Mouse (Mus musculus): Measurements from ENCODE around the gene Ak4. TPM values are rescaled to one million over a fixed set of nuclear protein-coding genes. Genes with fewer than 3 reads are reported as not detected.
"Not testable (repeated sequence)": the region's sequence is repeated elsewhere in the genome, so short reads cannot be mapped to it uniquely, and the experiment has no call there.

Gene Ak4
- total RNA-seq, 1 experiment from 2014 or later = 0.19 TPM

DNA sequence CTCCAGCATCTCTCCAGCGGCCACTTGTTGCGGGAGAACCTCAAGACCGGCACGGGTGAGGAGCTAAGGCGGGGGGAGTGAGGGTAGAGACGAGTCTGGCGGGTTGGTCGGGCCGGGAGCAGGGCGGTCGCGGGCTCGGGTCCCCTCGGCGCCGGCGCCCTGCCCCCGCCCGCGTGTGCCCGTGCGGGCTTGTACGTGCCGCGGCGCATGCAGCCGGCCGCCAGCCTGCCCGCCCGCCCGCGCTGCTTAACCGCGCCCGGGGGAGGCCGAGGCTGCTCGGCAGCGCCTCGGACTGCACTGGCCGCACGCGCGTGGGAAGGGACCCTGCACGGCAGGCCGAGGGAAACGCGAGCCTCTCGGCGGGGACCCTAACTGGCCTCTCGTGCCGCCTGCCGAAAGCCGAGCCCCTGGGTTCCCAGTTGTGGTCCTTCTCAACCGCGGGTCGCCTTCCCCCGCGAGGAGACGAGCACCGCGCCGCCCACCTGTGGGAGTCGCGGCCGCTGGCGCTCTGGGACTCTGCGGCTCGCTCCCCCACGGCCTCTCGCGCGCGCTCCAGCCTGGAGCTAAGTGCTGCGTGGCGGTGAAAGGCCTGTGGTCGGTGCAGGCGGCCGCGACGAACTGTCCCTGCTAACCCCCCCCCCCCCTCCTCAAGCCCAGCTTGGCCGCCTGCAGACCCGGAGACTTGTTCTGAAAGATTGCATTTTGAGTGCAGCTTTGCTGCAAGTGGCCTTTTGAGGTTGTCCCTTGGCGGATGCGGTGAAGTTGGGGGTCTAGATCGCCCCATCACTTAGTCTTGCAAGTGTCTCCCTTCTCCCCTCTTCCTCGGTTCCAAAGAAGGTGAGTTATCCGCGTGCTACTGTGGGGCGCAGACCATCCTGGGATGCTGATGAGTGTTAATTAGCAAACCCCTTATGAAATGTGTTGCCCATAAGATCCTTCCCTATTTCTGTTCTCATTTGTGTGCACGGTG is 1.1 kb downstream of the Ak4 start:
- ATAC-seq (replicated peaks; ENCODE audit: insufficient number of reproducible peaks, low FRiP score, low TSS enrichment, poor library complexity, severe bottlenecking) = no peak

DNA sequence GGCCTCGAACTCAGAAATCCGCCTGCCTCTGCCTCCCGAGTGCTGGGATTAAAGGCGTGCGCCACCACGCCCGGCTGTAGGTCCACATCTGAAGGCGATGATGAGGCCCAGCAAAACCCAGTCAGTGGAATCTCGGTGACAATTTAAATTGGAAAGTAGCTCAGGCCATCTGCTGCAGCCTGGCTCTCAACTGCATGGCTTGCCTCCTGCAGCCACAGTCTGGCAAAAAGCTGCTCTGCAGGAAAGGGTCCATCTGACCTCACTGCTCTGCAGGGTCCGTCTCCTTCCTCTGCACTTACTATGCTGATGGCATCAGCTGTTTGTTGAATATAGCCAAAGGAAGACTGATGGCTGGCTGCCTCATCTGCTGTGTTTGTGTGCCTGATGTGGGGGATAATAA is 3.9 kb downstream of the Ak4 start:
- ATAC-seq (replicated peaks; ENCODE audit: insufficient number of reproducible peaks, low FRiP score, low TSS enrichment, poor library complexity, severe bottlenecking) = no peak

DNA sequence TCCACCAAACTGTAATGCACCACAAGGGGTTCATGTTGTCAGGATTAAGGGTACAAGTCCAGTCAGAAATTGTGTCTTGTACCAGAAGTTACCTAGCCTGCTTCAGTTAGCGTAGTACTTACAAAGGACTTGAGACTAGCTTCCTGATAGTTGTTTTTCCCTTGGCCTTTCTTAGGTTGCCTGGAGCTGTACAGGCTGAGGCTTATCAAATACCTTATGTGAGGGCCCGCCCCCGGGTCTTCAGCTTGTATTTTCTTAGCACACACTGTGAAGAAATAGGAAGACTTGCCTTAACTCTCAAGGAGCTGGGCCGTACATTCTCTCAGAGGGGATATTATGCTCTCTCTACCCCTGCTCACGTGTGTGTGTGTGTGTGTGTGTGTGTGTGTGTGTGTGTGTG is 4.5 kb downstream of the Ak4 start:
- no peak for ATAC-seq (replicated peaks; ENCODE audit: insufficient number of reproducible peaks, low FRiP score, low TSS enrichment, poor library complexity, severe bottlenecking)

DNA sequence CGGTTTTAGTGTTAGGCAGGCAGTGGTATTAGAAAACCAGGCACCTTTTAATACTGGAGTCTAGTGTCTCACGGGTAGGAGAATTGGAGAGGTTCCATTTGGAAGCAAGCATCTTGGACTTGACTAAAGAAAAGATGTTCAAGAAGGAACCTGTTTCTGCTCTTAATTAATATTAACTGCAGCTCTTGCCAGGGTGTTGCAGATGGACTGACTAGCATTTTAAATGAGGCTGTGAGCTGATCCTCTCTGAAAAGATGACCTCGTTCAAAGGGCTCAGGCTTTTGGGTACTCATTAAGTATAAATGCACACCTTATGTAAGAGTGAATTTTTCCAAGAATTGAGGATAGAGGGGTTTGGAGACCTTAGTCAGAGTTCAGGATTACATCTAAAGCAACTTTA is 5.4 kb downstream of the Ak4 start:
- ATAC-seq (replicated peaks; ENCODE audit: insufficient number of reproducible peaks, low FRiP score, low TSS enrichment, poor library complexity, severe bottlenecking) = no peak

DNA sequence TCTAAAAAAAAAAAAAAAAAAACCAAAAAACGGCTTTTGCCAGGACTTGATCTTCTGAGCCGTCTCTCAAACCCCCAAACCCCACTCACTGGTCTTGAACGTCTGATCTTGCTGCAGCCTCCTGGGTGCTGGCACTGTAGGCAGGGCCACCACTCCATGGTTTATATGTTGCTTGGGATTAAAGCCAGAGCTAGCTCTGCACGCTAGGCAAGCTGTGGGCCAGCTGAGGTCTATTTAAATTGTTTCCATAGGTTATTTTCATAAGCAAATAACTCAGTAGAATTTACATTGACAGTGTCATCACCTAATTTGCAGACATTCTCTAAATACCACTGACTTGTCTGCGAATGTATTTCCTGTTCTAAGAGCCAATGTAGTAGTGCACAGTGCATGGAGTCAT is 6.0 kb downstream of the Ak4 start:
- ATAC-seq (replicated peaks; ENCODE audit: insufficient number of reproducible peaks, low FRiP score, low TSS enrichment, poor library complexity, severe bottlenecking) = no peak

DNA sequence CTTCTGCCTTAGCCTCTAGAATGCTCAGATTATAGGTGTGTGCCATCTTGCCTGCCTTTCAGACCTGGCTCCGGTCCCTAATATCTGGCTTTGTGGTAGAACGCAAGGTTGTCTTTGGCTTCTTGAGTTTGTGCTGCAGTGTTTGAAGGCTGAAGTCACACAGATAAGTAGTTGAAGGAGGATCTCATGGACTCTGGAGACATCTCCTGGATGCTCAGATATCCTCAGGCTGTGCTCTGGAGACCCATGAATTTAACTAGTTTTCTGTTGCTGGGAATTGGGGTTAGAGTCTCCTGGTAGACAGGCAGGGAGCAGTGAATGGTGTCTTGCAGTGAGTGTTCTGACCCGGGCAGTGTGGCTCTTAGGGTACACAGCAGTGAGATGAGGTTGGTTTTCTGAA is 6.6 kb downstream of the Ak4 start:
- no peak for ATAC-seq (replicated peaks; ENCODE audit: insufficient number of reproducible peaks, low FRiP score, low TSS enrichment, poor library complexity, severe bottlenecking)

DNA sequence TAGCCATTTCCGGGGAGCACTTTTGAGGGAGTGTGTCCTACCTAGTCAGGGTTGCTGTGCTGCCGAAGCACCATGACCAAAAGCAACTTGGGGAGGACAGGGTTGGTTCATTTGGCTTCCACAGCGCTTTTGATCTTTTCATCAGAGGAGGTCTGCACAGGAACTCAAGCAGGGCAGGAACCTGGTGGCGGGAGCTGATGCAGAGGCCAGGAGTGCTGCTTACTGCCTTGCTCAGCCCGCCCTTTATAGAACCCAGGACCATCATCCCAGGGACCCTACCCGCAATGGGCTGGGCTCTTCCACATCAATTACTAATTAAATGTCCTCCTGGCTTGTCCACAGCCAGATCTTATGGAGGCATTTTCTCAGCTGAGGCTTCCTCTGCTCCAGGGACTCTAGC is 7.5 kb downstream of the Ak4 start:
- no peak for ATAC-seq (replicated peaks; ENCODE audit: insufficient number of reproducible peaks, low FRiP score, low TSS enrichment, poor library complexity, severe bottlenecking)

DNA sequence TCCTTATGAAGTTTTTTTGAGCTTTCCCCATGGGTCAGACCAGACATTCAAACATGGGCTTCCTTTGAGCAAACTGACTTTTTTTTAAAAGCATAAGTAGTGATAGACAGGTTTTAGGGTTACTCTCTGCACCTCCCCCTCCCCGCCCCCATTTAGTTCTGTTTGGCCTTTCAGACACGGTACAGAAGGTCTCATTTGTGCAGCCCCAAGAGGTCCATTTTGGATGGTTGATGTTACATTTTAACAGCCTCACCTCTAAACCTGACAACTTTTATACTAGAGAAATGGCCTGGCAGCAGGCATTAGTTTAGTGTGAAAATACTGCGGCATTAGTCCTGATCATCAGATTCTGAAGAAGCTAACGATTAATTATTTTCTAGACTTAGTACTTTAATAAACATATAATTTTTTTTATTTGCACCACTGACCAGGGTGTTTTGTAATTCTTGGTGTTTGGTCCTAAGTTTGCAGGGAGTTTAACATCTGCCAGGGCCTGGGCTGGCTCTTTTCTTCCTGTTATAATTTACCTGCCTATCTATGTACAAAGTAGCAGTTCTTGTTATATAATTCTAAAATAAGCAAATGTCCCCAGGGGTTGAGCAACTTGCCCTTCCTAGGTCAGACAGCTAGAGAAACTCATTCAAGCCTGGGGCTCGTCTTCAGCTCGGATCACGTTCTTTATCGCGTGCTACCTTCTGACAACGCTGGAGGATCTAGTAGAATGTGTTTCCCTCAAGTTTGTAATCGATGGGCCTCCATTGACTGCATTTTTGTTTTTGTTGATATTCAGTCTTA is 9.0 kb downstream of the Ak4 start:
- ATAC-seq (replicated peaks; ENCODE audit: insufficient number of reproducible peaks, low FRiP score, low TSS enrichment, poor library complexity, severe bottlenecking) = no peak

DNA sequence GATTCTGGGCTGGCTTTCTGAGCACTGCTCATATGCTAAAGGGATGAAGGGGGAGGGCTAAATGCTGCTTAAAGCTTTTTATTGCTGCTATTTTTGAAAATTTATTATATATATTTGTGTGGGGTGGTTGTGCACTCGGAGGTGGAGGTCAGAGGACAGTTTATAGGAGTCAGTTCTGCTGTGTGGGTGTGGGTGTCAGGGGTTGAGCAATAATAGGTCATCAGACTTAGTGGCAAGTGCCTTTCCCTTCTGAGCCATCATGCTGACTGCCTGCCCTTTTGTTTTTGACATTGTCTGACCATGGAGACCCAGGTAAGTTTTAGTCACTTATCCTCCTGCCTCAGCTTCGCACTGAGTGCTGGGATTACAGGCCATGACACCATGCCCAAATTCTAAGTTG is 10.0 kb downstream of the Ak4 start:
- ATAC-seq (replicated peaks; ENCODE audit: insufficient number of reproducible peaks, low FRiP score, low TSS enrichment, poor library complexity, severe bottlenecking) = no peak

DNA sequence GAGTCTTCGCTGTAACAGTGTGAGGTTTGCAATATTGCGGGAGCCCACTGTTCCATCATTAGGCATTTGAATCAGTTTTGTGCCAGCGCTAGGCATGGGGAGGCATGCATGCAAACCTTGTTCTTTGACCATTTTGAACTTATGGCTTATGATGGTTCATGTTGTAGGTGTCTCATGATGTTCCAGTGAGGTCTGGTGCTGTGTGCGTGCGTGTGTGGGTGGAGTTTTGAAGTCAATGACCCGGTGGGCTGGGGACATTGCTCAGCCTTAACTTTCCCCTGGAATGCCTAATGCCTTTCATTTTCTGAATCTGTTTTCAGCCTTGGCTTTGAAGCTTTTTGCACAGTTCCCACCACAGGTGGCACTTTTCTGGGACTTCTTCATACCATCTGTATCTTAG is 10.9 kb downstream of the Ak4 start:
- ATAC-seq (replicated peaks; ENCODE audit: insufficient number of reproducible peaks, low FRiP score, low TSS enrichment, poor library complexity, severe bottlenecking) = no peak

DNA sequence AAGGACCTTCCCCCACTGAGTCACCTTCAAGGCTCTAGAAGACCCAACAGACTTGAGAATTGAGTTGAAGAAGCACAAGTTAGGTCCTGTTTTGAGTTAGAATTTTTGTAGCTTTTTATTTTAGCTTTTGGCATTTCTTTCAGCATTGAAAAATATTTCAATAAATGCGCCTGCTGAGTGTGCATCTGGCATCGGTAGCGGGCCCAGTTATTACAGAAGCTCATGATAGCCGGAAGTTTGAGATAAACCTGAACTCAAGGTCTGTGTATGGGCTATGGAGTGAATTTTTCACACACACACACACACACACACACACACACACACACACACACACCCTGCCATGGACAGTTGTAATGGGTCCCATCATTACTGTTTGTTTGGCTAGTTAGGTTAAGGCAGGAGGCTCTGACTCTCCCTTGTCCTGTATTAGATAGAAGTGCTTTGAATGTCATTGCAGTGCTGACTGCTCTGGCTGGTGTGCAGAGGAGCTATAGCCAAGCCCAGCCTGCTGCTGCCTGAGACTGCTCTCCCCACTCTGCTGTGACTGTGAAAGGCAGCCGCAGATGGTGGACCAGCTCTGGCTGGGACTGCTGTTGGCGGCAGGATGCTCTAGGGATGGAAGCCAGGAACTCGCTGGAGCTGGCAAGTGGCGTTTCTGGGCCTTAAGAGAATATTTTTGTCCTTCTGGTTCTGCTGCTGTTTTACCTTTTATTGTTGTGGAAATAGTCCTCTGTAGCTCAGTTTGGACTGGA is 17.9 kb downstream of the Ak4 start:
- no peak for ATAC-seq (replicated peaks; ENCODE audit: insufficient number of reproducible peaks, low FRiP score, low TSS enrichment, poor library complexity, severe bottlenecking)

DNA sequence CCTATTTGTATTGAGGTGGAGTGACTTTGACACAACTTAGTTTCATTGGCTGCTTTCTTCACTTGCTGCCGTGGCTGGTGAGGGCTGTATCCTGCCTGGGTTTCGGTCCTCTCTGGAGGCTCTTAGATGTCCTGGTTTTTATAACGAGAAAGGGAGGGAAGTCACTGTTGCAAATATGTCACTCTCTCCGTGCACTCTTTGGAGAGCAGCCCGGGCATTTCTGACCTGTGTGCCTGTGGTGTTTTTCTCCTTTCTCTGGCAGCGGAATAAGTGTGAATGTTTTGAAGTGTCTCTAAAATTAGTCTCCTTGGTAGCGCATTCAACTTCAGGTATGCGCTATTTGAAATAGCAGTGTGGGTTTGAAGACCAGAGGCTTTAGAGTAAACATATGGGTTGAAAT is 19.2 kb downstream of the Ak4 start:
- ATAC-seq (replicated peaks; ENCODE audit: insufficient number of reproducible peaks, low FRiP score, low TSS enrichment, poor library complexity, severe bottlenecking) = no peak

DNA sequence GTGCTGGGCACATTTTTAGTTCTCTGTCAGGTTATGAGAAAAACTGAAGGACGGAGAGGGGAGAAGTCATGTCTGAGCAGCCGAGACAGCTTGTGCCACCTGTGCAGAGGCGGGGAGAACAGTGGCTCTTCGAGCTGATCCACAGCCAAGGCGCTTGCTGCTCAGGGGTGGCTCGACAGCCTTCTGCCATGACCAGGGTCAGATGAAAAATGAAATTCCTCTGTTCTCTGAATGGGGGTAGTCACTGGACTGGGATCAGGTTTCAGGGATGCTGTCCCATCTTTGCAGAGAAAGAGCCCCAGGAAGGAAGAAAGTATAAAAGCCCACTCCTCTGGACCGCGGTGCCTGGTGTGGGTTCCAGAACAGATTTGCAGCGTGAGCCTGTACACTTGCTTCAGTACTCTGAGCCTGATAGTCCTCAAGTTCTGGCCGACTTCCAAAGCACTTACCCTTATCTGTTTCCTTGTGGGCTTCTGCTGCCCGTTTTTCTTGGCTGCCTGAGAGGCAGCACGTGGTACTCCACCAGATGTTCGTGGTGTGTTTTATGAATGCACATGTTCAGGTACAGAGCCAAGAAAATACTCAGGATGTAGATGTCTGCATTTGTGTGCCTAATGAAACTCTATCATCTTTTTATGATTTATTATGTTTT is 20.8 kb downstream of the Ak4 start:
- ATAC-seq (replicated peaks; ENCODE audit: insufficient number of reproducible peaks, low FRiP score, low TSS enrichment, poor library complexity, severe bottlenecking) = no peak

DNA sequence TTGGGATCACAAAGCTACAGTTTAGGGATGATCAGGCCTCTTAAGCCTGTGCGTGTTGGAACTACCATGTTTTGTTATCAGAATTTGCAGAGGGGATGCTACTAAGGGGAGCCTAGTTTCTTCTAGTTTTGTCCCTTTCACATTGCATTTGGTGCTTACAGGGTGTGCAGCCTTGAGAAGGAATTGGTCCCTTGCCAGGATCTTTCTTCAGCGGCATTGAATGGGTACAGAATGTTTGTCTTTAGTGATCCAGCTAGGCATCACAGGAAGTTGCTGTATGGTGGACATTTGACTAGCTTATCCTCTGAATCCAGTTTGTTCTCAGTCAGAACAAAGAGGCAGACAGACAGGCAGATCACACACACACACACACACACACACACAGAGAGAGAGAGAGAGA is 23.7 kb downstream of the Ak4 start:
- no peak for ATAC-seq (replicated peaks; ENCODE audit: insufficient number of reproducible peaks, low FRiP score, low TSS enrichment, poor library complexity, severe bottlenecking)

DNA sequence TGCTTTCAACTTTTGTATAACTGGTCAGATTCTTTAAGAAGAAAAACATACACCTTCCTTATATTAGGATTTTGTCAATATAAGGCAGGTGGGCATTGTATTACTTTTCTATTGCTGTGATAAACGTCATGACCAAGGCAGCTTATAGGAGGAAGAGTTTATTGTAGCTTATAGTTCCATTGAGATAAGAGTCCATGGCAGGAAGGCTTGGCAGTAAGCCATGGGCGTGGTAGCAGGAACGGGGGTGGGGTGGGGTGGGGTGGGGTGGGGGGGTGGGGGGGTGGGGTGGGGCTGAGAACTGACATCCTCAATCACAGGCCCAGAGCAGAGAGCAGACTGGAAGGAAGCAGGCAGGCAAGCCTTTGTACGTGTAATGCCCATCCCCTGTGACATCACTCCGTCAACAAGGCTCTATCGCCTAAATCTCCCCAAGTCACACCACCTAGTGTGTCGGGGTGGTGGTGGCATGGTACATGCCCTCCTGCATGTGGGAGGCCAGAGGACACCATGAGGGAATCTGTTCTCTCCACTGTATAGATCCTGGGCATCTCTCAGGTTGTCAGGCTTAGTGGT is 24.4 kb downstream of the Ak4 start:
- ATAC-seq (replicated peaks; ENCODE audit: insufficient number of reproducible peaks, low FRiP score, low TSS enrichment, poor library complexity, severe bottlenecking) = no peak

DNA sequence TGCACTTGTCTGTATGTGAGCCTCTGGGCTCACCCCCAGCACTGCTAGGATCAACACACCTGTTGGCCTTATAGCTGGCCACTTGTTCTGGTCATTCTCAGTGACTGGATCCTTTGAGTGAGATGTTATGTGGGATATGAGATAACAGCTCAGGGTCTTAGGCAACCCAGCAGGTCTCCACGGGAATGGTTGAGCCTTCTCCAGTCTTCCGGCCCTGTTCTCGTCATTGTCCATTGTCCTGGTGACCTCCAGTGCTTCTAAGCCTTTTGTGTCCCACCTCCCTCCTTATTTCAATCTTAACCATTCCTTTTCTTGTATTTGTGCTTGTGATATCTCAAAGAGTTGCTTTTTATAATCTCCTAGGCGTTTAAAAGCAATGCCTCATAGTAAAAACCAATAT is 26.6 kb downstream of the Ak4 start:
- ATAC-seq (replicated peaks; ENCODE audit: insufficient number of reproducible peaks, low FRiP score, low TSS enrichment, poor library complexity, severe bottlenecking) = no peak

DNA sequence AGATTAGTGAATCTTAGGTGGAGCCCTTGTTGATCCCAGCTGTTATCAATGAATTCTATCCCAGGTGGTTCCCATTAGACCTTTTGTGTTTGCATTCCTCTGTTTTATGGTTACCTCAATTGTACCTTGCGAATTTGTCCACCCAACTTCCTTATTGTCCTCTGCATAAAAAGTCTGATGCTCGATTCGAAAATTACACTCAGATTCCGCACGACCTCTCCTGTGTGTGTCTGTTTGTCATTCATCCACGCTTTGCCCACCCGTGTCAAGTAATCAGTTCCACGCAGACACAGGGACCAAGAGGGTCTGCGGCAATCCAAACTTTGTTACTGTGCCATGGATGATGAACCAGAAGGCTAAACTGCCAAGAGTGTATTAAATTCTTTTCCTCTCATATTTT is 27.5 kb downstream of the Ak4 start:
- ATAC-seq (replicated peaks; ENCODE audit: insufficient number of reproducible peaks, low FRiP score, low TSS enrichment, poor library complexity, severe bottlenecking) = not testable (repeated sequence)

DNA sequence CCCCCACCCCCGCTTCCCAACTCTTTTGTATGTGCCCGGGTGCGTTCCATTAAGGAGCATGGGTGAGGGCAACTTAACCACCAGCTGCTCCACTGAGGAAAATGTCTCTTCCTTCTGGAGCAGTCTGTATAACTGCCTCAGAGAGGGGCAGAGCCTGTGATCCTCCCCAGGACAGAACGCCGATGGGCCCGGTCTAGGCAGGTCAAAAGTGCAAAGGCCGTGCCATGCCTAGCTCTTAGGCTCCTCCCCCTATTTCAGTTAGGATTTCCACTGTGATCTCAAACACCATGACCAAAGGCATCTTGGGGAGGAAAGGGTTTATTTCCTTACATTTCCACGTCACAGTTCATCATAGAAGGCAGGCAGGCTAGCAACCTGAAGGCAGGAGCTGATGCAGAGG is 29.6 kb downstream of the Ak4 start:
- ATAC-seq (replicated peaks; ENCODE audit: insufficient number of reproducible peaks, low FRiP score, low TSS enrichment, poor library complexity, severe bottlenecking) = no peak

DNA sequence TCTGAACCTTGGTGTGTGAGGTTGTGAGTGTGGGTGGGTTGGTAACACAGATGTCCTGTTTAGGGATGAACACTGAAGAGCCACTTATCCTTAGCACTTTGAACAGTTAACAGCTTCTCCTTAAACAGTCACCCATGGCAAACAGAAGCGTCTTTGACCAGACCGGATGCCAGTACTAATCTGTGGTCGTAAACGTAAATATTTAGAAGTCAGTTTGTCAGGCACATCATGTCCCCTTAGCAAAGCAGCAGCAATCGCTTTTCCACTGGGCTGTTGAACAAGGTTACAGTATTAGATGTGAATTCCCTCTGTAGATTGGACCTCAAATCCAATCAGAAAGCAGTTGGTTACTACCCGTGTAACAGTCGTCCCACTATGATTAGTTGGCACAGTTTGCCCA is 30.3 kb downstream of the Ak4 start:
- no peak for ATAC-seq (replicated peaks; ENCODE audit: insufficient number of reproducible peaks, low FRiP score, low TSS enrichment, poor library complexity, severe bottlenecking)

All from monocyte, adult 5-6 weeks (primary cell).